ENCODE assay signal across 23 mouse cellular contexts in genomic region chr5:112981931-112982330, GRCm38 (mm10). TPM values are rescaled to one million over a fixed set of nuclear protein-coding genes. Genes with fewer than 3 reads are reported as not detected.
DNase-seq lines count a peak whose midpoint lies in the region; ATAC-seq and TF ChIP-seq lines count a peak whose summit lies in the region.
"Had no signal": no experiment of that assay in that cellular context is flagged by ENCODE, and none has a peak within 500 bp of the region (broad histone marks: within the 10 kb centered on the region; RNA-seq: fewer than 3 reads in every experiment).

No protein-coding gene starts in this region.

- H3K4me2 ChIP-seq in kidney, postnatal 0 days (ENCODE audit: low read length) = no peak overlapping the region
- no peak overlapping the region for H3K4me2 ChIP-seq in kidney, embryonic 16.5 days (replicated peaks; ENCODE audit: low read depth, low read length)
- H3K4me2 ChIP-seq: heart, embryonic 11.5 days; limb, embryonic 13.5 days; liver, embryonic 12.5 days; midbrain, embryonic 12.5 days had no signal

- H3K36me3 ChIP-seq in kidney, postnatal 0 days (ENCODE audit: insufficient read depth, low read length) = no peaks in the 10 kb centered on the region
- H3K36me3 ChIP-seq in kidney, embryonic 16.5 days (ENCODE audit: insufficient read depth, low read length) = no peaks in the 10 kb centered on the region
- H3K36me3 ChIP-seq: forebrain, embryonic 10.5 days; limb, embryonic 13.5 days; midbrain, embryonic 12.5 days had no signal

- intact Hi-C loops in left cerebral cortex, adult 2 months (cut with DNase I) = no loop called here

- no peak overlapping the region for H3K9ac ChIP-seq in kidney, postnatal 0 days (ENCODE audit: low read depth, low read length)
- no peak overlapping the region for H3K9ac ChIP-seq in kidney, embryonic 16.5 days (replicated peaks; ENCODE audit: low read length)
- H3K9ac ChIP-seq: limb, embryonic 13.5 days; liver, embryonic 12.5 days had no signal

- 62% methylated on average over 6 of the region's 6 CpGs for WGBS in kidney, postnatal 0 days
- WGBS in kidney, embryonic 16.5 days = 49% methylated on average over 6 of the region's 6 CpGs

- no peaks in the 10 kb centered on the region for H3K4me1 ChIP-seq in kidney, postnatal 0 days (replicated peaks; ENCODE audit: insufficient read depth, low read length)
- no peaks in the 10 kb centered on the region for H3K4me1 ChIP-seq in kidney, embryonic 16.5 days (ENCODE audit: insufficient read depth, low read length)
- H3K4me1 ChIP-seq: limb, embryonic 13.5 days; liver, embryonic 12.5 days had no signal

- TF ChIP-seq CTCF in kidney, postnatal 0 days (IDR thresholded peaks at IDR 0.05; ENCODE audit: low read depth) = no peak
- TF ChIP-seq CTCF in left cerebral cortex, adult 2 months (IDR thresholded peaks at IDR 0.05) = no peak

- no peaks in the 10 kb centered on the region for H3K27me3 ChIP-seq in kidney, postnatal 0 days (ENCODE audit: insufficient read depth, low read length)
- H3K27me3 ChIP-seq in kidney, embryonic 16.5 days (ENCODE audit: insufficient read depth, low read length) = no peaks in the 10 kb centered on the region
- H3K27me3 ChIP-seq: limb, embryonic 13.5 days; liver, embryonic 12.5 days; midbrain, embryonic 12.5 days had no signal

- no peak for ATAC-seq in kidney, postnatal 0 days (replicated peaks; ENCODE audit: low FRiP score, low read depth)
- no peak for ATAC-seq in kidney, embryonic 16.5 days (ENCODE audit: low FRiP score, low TSS enrichment)
- ATAC-seq: forebrain, embryonic 16.5 days; hindbrain, postnatal 0 days; liver, embryonic 12.5 days had no signal

- no peaks in the 10 kb centered on the region for H3K9me3 ChIP-seq in kidney, postnatal 0 days (replicated peaks; ENCODE audit: low read length)
- H3K9me3 ChIP-seq in kidney, embryonic 16.5 days (ENCODE audit: low read length) = no peaks in the 10 kb centered on the region
- H3K9me3 ChIP-seq: forebrain, embryonic 10.5 days; limb, embryonic 13.5 days; liver, embryonic 12.5 days; midbrain, embryonic 12.5 days had no signal

- peak; percentile 33 for DNase-seq in embryo, embryonic 10 days (ENCODE audit: low spot score)
- DNase-seq in embryo, embryonic 11 days = no peak
- DNase-seq in kidney, postnatal 0 days (ENCODE audit: low spot score) = peak; percentile 3
- peak; percentile 65 for DNase-seq in MN1 (ENCODE audit: low spot score)
- peak; percentile 41 for DNase-seq in adrenal gland, postnatal 25 days
- DNase-seq in left cerebral cortex, adult 2 months (ENCODE audit: extremely low spot score in 1 of 2, low spot score in 2 of 2) = no peak
- DNase-seq: cerebellum, adult 2 months; cerebellum, postnatal 36 days; gastrocnemius, postnatal 10 days; kidney, adult 11 months; layer of hippocampus, postnatal 36 days; lung, adult 18-20 months; lung, postnatal 10 days; thymus, adult 18-20 months; thymus, postnatal 4 days had no signal

- H3K27ac ChIP-seq in kidney, postnatal 0 days = no peak overlapping the region
- no peak overlapping the region for H3K27ac ChIP-seq in kidney, embryonic 16.5 days (ENCODE audit: low read length)
- no peak overlapping the region for H3K27ac ChIP-seq in left cerebral cortex, adult 2 months
- H3K27ac ChIP-seq: forebrain, embryonic 10.5 days; hindbrain, postnatal 0 days; limb, embryonic 13.5 days; liver, embryonic 12.5 days; midbrain, embryonic 12.5 days had no signal

- H3K4me3 ChIP-seq in kidney, postnatal 0 days (replicated peaks; ENCODE audit: low read depth, low read length) = no peak overlapping the region
- H3K4me3 ChIP-seq in kidney, embryonic 16.5 days (ENCODE audit: low read length) = no peak overlapping the region
- no peak overlapping the region for H3K4me3 ChIP-seq in left cerebral cortex, adult 2 months
- H3K4me3 ChIP-seq: forebrain, embryonic 10.5 days; limb, embryonic 13.5 days; liver, embryonic 12.5 days; midbrain, embryonic 12.5 days had no signal

RNA-seq across cellular contexts. Expression of gene Grk3, which starts 33.7 kb away (rescaled TPM):
- polyA plus RNA-seq in kidney, postnatal 0 days (2015; fragmentation: Nextera tagmentation; extraction: Ambion mirVana) = 4.4 and 5.4 TPM in 2 replicates
- polyA plus RNA-seq in kidney, embryonic 16.5 days (2015; fragmentation: Nextera tagmentation; extraction: Ambion mirVana) = 10.9 and 13.0 TPM in 2 replicates
- 18.1 and 19.8 TPM in 2 replicates for total RNA-seq in adrenal gland, postnatal 25 days (2021)
- total RNA-seq in left cerebral cortex, adult 2 months (2021) = 10 to 100 TPM; 83.4 to 87.5 TPM

Comparison
In these comparisons a context has a peak if more than half of its experiments do, and no peak if none do; other contexts are left out.
1. DNase-seq: peak in embryo, embryonic 10 days (single experiment), kidney, postnatal 0 days (single experiment), MN1 (single experiment) and adrenal gland, postnatal 25 days (single experiment); none in embryo, embryonic 11 days (single experiment) and left cerebral cortex, adult 2 months (0 of 2).